In the genomic region with DNA sequence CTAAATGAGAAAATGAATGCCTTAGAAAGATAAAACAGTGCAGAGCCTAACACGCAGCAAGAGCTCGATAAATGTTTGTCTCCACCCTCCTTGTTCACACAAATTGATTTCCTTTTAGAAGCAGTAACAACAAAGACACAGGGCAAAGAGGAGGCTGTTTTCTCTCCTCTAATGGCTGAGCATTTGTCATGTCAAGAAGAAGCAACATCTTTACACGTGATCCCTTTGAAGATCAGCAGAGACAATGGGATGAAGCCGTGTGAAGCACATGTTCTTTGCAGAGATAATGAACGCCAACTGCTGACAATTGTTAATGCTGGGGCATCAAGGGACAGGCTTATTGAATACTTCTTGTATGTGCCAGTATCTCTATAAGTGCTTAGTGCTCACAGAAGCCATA, we compare ENCODE assay signal across 19 mouse cellular contexts.
DNase-seq lines count a peak whose midpoint lies in the region; ATAC-seq lines count a peak whose summit lies in the region.
"Had no signal": no experiment of that assay in that cellular context is flagged by ENCODE, and none has a peak within 500 bp of the region (broad histone marks: within the 10 kb centered on the region; RNA-seq: fewer than 3 reads in every experiment).

No protein-coding gene starts in this region.

- ATAC-seq in neural tube, embryonic 11.5 days (ENCODE audit: insufficient read depth, low FRiP score, low TSS enrichment) = peak; percentile 41; the same call in 1 of the 2 replicates
- ATAC-seq in hindbrain, embryonic 12.5 days (ENCODE audit: low FRiP score) = peak; percentile 69
- peak; percentile 37; the same call in 1 of the 2 replicates for ATAC-seq in midbrain, embryonic 14.5 days (ENCODE audit: low FRiP score, low TSS enrichment)
- ATAC-seq: activated CD4-positive, CD25-positive, alpha-beta regulatory T cell, adult 4 months; inflammation-experienced regulatory T-cells, adult 6 months; Patski had no signal

- H3K36me3 ChIP-seq in neural tube, embryonic 11.5 days (ENCODE audit: control insufficient read depth, insufficient read depth, low read length) = no peaks in the 10 kb centered on the region
- H3K36me3 ChIP-seq in hindbrain, embryonic 12.5 days = no peaks in the 10 kb centered on the region
- H3K36me3 ChIP-seq in midbrain, embryonic 14.5 days (ENCODE audit: control insufficient read depth, insufficient read depth, low read length) = no peaks in the 10 kb centered on the region
- H3K36me3 ChIP-seq: limb, embryonic 15.5 days had no signal

- peak; percentile 30 for DNase-seq in neural tube, embryonic 11.5 days (ENCODE audit: low spot score)
- DNase-seq in neural tube, embryonic 10.5 days (ENCODE audit: extremely low spot score, low spot score) = no peak
- peak; percentile 50 for DNase-seq in midbrain, embryonic 14.5 days
- DNase-seq in layer of hippocampus, adult 18-20 months (ENCODE audit: low spot score in 2 of 2) = no peak
- DNase-seq in layer of hippocampus, postnatal 14 days (ENCODE audit: low spot score in 2 of 2) = no peak
- no peak for DNase-seq in ovary, postnatal 36 days (ENCODE audit: low spot score)
- DNase-seq: adrenal gland, postnatal 14 days; cerebellum, adult 8-10 months; heart, postnatal 10 days; kidney, adult 9 months; kidney, postnatal 36 days; layer of hippocampus, postnatal 36 days; right cerebral cortex, adult 18-20 months; thymus, adult 18-20 months had no signal

- H3K27ac ChIP-seq in neural tube, embryonic 11.5 days (ENCODE audit: low read depth, low read length) = no peak overlapping the region
- no peak overlapping the region for H3K27ac ChIP-seq in hindbrain, embryonic 12.5 days
- no peak overlapping the region for H3K27ac ChIP-seq in midbrain, embryonic 14.5 days (replicated peaks; ENCODE audit: low read depth, low read length)
- H3K27ac ChIP-seq: limb, embryonic 15.5 days had no signal

- no peaks in the 10 kb centered on the region for H3K27me3 ChIP-seq in neural tube, embryonic 11.5 days (ENCODE audit: control insufficient read depth, insufficient read depth, low read length)
- no peaks in the 10 kb centered on the region for H3K27me3 ChIP-seq in hindbrain, embryonic 12.5 days
- H3K27me3 ChIP-seq in midbrain, embryonic 14.5 days (ENCODE audit: control insufficient read depth, insufficient read depth, low read length) = no peaks in the 10 kb centered on the region
- H3K27me3 ChIP-seq: limb, embryonic 15.5 days had no signal

- no peak overlapping the region for H3K4me3 ChIP-seq in neural tube, embryonic 11.5 days (ENCODE audit: low read depth, low read length)
- H3K4me3 ChIP-seq in hindbrain, embryonic 12.5 days = no peak overlapping the region
- H3K4me3 ChIP-seq in midbrain, embryonic 14.5 days (replicated peaks; ENCODE audit: low read depth, low read length) = no peak overlapping the region
- H3K4me3 ChIP-seq: limb, embryonic 15.5 days had no signal

- H3K4me2 ChIP-seq in neural tube, embryonic 11.5 days (ENCODE audit: low read depth) = no peak overlapping the region
- no peak overlapping the region for H3K4me2 ChIP-seq in hindbrain, embryonic 12.5 days (replicated peaks)
- no peak overlapping the region for H3K4me2 ChIP-seq in midbrain, embryonic 14.5 days (ENCODE audit: low read length)
- H3K4me2 ChIP-seq: limb, embryonic 15.5 days had no signal

- H3K4me1 ChIP-seq in neural tube, embryonic 11.5 days (ENCODE audit: control insufficient read depth, insufficient read depth, low read length) = no peaks in the 10 kb centered on the region; the same call in 1 of the 2 replicates
- H3K4me1 ChIP-seq in hindbrain, embryonic 12.5 days = 0 out of 2 replicates have a peak, but pooled peaks cover 8% of the 10 kb centered on the region
- H3K4me1 ChIP-seq in midbrain, embryonic 14.5 days (ENCODE audit: control insufficient read depth, insufficient read depth, low read length) = peaks cover 7% of the 10 kb centered on the region; the same call in 1 of the 2 replicates
- H3K4me1 ChIP-seq: limb, embryonic 15.5 days had no signal

- H3K9me3 ChIP-seq in neural tube, embryonic 11.5 days (ENCODE audit: control insufficient read depth, low read length) = no peaks in the 10 kb centered on the region
- H3K9me3 ChIP-seq in hindbrain, embryonic 12.5 days (replicated peaks) = no peaks in the 10 kb centered on the region
- no peaks in the 10 kb centered on the region for H3K9me3 ChIP-seq in midbrain, embryonic 14.5 days (ENCODE audit: control insufficient read depth, low read length)
- H3K9me3 ChIP-seq: limb, embryonic 15.5 days had no signal

- H3K9ac ChIP-seq in neural tube, embryonic 11.5 days (ENCODE audit: low read length) = no peak overlapping the region
- H3K9ac ChIP-seq in hindbrain, embryonic 12.5 days = no peak overlapping the region
- no peak overlapping the region for H3K9ac ChIP-seq in midbrain, embryonic 14.5 days (replicated peaks; ENCODE audit: low read length)
- H3K9ac ChIP-seq: limb, embryonic 15.5 days had no signal

- 17% methylated on average over 5 of the region's 5 CpGs for whole genome bisulfite sequencing in neural tube, embryonic 11.5 days
- 35% methylated on average over 5 of the region's 5 CpGs for WGBS in hindbrain, embryonic 12.5 days
- 11% methylated on average over 5 of the region's 5 CpGs for WGBS in midbrain, embryonic 14.5 days

Comparison
In these comparisons a context has a peak if more than half of its experiments do, and no peak if none do; other contexts are left out.
1. DNase-seq: peak in neural tube, embryonic 11.5 days (single experiment) and midbrain, embryonic 14.5 days (single experiment); none in neural tube, embryonic 10.5 days (single experiment), layer of hippocampus, adult 18-20 months (0 of 2), layer of hippocampus, postnatal 14 days (0 of 2) and ovary, postnatal 36 days (single experiment).
2. Peak in every context shown above with its lines, with median percentiles within 50 percentile points of each other: ATAC-seq.